Mouse (Mus musculus) heart, embryonic 13.5 days (tissue): ENCODE measurements around the gene Gm20431. TPM values are rescaled to one million over a fixed set of nuclear protein-coding genes. Genes with fewer than 3 reads are reported as not detected.

Source experiments
- ATAC-seq: fragments of 200-750 bp; cut with Nextera tagmentation; 2 replicates; pipeline ENCODE4 v1.8.0; 2017; ENCODE audit warnings: moderate TSS enrichment; ENCODE audit not compliant: insufficient number of reproducible peaks, low FRiP score, low TSS enrichment; ENCODE audit errors: extremely low read depth
- H3K27ac ChIP-seq: fragments of 300-500 bp; sonication (generic); replicated peaks from 2 replicates; pipeline ENCODE4 v1.5.1; 2015; ENCODE audit warnings: moderate library complexity, mild to moderate bottlenecking, inconsistent platforms
- H3K27me3 ChIP-seq: fragments of 300-500 bp; sonication (generic); replicated peaks from 2 replicates; pipeline ENCODE4 v1.6.1; 2015; ENCODE audit warnings: mild to moderate bottlenecking, inconsistent platforms
- H3K36me3 ChIP-seq: fragments of 300-500 bp; sonication (generic); 2 replicates; pipeline ENCODE4 v1.6.1; 2015; ENCODE audit warnings: mild to moderate bottlenecking, inconsistent platforms
- H3K4me1 ChIP-seq: fragments of 300-500 bp; sonication (generic); 2 replicates; pipeline ENCODE4 v1.6.1; 2015; ENCODE audit warnings: inconsistent platforms
- H3K4me2 ChIP-seq: fragments of 300-500 bp; sonication (generic); 2 replicates; pipeline ENCODE4 v1.6.1; 2015; ENCODE audit warnings: inconsistent platforms, mild to moderate bottlenecking, moderate library complexity
- H3K4me3 ChIP-seq: fragments of 300-500 bp; sonication (generic); 2 replicates; pipeline ENCODE4 v1.5.1; 2015; ENCODE audit warnings: moderate library complexity, mild to moderate bottlenecking, inconsistent platforms
- H3K9ac ChIP-seq: fragments of 300-500 bp; sonication (generic); 2 replicates; pipeline ENCODE4 v1.6.1; 2015; ENCODE audit warnings: inconsistent platforms, mild to moderate bottlenecking, moderate library complexity
- H3K9me3 ChIP-seq: fragments of 300-500 bp; sonication (generic); 2 replicates; pipeline ENCODE4 v1.6.1; 2016; ENCODE audit warnings: inconsistent platforms
- WGBS: fragments of 180-500 bp; shearing (Covaris S2); methylation state at CpG from one replicate; pipeline ENCODE4 v1.1.7; 2015; ENCODE audit warnings: mixed read lengths; 5-methylcytosine and 5-hydroxymethylcytosine counted together
- polyA plus RNA-seq: library from polyadenylated mRNA; unstranded; fragments of >200 nt; fragmentation: Nextera tagmentation; extraction: Ambion mirVana; gene quantifications from 2 replicates; pipeline ENCODE4 v1.2.1, GENCODE M21; 2015

The Gm20431 gene
- polyA plus RNA-seq, 1 experiment from 2014 or later = 4.5 TPM

DNA sequence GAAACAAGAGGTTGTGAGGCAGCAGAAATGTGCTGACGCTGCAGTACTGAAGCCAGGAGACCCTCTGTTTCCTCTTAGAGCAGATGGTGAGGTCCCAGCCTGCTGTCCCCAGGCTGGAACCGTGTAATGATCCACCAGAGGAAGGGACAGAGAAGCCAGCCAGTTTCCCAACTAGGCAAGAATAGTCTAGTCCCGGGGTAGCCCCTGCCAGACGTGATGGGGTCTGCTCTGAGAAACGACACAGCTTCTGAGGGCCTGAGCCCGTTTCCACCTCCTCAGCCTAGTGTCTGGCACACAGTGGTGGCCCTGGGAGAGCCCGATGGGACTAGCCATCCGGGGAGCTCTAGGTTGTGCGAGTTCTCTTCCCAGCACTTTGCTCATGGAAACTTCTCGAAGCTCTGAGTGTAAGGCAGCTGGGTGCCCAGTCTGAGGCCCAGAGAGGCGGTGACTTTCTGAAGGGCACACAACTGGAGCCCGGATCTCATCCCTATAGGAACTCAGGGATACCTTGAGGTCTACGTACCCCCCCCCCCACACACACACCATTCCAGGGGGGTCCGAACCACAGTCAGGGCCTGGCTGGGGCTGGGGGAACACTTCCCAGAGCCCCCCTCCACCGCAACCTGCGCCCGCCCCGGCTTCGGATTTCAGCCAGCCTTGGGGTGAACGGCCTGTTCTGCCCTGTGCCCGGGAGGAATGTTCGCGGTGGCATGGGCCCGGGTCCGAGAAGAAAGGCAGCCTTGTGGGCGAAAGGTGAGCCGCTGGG is 64.4 kb downstream of the Gm20431 start:
- no peak for ATAC-seq
- H3K9me3 ChIP-seq = no peaks in the 10 kb centered on the region
- no peaks in the 10 kb centered on the region for H3K36me3 ChIP-seq
- peaks cover 59% of the 10 kb centered on the region for H3K4me1 ChIP-seq
- H3K4me3 ChIP-seq = peak overlapping the region; percentile 41
- peak overlapping the region; percentile 82 for H3K27ac ChIP-seq
- peak overlapping the region; percentile 74 for H3K9ac ChIP-seq
- WGBS = 34% methylated on average over 27 of the region's 27 CpGs
- peak overlapping the region; percentile 67 for H3K4me2 ChIP-seq
- H3K27me3 ChIP-seq = 0 out of 2 replicates have a peak, but pooled peaks cover 7% of the 10 kb centered on the region

DNA sequence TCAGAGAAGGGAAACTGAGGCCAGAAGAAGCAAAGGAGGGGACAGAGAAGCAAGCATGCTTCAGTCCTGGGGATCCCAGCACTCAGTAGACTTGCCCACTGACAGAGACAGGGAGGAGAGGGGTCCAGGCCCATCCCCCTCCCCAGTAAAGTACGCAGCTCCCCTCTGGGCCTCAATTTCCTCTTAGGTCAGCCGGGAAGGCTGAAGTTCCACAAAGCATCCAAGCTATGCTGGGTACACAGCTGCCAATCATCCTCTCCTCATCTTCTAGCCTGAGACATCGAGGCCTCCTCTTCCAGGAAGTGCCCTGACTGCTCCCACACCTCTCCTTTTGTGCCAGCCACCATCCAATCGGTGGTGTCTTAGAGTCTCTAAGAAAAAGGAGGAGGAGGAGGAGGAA is 65.0 kb downstream of the Gm20431 start:
- H3K4me2 ChIP-seq = no peak overlapping the region
- no peaks in the 10 kb centered on the region for H3K36me3 ChIP-seq
- 43% methylated on average over 3 of the region's 4 CpGs for WGBS

DNA sequence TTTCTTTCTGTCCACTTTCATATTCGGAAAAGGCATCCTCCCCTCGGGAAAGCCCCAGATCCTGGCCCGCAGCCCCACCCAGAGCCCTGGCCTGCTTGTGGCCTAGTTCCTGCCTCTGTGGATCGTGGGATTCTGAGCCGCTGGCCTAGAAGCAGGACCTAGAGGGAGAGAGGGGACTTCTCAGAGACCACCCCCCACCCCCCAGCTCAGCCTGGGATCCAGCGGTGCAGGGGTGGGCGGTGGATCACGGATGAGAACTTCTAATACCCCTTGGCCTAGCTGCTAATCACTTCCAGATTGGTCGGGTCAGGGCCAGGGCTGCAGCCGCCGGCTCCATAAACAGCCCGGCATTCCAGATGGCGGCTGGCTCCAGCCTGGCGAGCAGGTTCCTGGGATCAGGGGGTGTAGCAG is 65.5 kb downstream of the Gm20431 start:
- ATAC-seq = no peak
- Histone ChIP-seq H3K27ac (peak overlapping the region; percentile 83), H3K4me1 (peaks cover 59% of the 10 kb centered on the region), H3K27me3 (0 out of 2 replicates have a peak, but pooled peaks cover 4% of the 10 kb centered on the region), H3K36me3 (no peaks in the 10 kb centered on the region), H3K9me3 (no peaks in the 10 kb centered on the region), H3K4me2 (no peak overlapping the region), H3K4me3 (no peak overlapping the region), H3K9ac (peak overlapping the region; percentile 58)
- WGBS = 30% methylated on average over 14 of the region's 14 CpGs

More for the DNA sequence above, 65.0 kb downstream of the Gm20431 start:
- Histone ChIP-seq H3K9me3 (no peaks in the 10 kb centered on the region), H3K9ac (peak overlapping the region; percentile 58; the same call in 1 of the 2 replicates), H3K27ac (peak overlapping the region; percentile 83), H3K4me3 (no peak overlapping the region), H3K4me1 (peaks cover 59% of the 10 kb centered on the region), H3K27me3 (0 out of 2 replicates have a peak, but pooled peaks cover 4% of the 10 kb centered on the region)
- ATAC-seq = no peak

DNA sequence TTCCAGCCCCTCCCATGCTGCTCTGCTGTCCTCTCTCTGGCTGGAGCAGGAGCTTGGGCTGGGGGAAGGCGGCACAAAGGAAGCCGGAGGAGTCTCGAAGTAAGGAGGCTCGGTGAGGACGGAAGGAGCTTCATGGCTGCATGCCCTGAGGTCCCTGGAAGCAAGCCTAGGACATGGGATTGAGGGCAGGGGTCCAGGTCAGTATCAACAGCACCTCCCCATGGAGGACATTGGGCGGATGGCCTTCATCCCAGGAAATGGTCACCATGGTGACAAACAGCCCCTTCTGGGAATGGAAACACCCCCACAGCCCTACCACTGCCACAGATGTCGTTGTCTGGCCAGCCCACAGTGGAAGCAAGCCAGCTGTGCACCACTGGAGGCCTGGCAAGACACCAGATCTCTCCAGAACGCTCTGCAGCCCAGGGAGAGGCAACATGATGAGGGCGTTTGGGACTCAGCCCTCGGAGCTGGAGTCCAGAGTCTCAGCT is 66.8 kb downstream of the Gm20431 start:
- Histone ChIP-seq H3K27me3 (0 out of 2 replicates have a peak, but pooled peaks cover 4% of the 10 kb centered on the region), H3K4me2 (peak overlapping the region; percentile 11; the same call in 1 of the 2 replicates), H3K9ac (no peak overlapping the region), H3K36me3 (no peaks in the 10 kb centered on the region), H3K4me1 (peaks cover 59% of the 10 kb centered on the region), H3K4me3 (no peak overlapping the region), H3K9me3 (no peaks in the 10 kb centered on the region), H3K27ac (peak overlapping the region; percentile 83)
- peak; percentile 62 for ATAC-seq
- WGBS = 25% methylated on average over 10 of the region's 10 CpGs

DNA sequence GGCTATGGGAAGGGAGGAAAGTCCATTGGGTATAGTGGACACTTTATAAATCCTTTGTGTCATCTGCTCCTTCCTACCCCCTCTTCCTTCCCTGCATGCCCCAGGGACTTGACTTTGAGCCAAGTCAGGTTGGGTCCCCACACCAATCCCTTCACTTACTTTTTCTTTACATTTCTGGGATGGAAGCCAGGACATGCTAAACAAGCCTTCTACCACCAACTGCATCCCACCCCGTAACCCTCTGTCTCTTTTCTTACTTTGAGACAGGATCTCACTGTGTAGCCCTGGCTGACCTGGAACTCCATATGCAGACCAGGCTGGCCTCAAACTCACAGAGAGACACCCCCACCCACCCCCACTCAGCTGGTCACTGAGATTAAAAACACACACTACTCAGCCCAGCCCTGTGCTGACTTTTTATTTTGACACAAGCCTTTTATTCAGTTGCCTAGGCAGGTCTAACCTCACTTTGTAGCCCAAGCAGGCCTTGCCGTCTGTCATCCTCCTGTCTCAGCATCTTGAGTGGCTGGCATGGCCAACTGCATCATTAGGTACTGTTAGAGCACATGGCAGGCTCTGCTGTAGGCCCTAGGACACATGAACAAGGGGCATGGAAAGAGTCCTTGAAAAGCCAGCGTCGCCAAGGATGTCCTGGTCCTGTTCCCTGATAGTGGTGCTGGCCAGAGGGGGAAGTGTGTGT is 67.6 kb downstream of the Gm20431 start:
- Histone ChIP-seq H3K27ac (peak overlapping the region; percentile 83), H3K9me3 (no peaks in the 10 kb centered on the region), H3K4me3 (no peak overlapping the region), H3K36me3 (no peaks in the 10 kb centered on the region), H3K9ac (no peak overlapping the region), H3K4me1 (peaks cover 63% of the 10 kb centered on the region), H3K4me2 (no peak overlapping the region), H3K27me3 (0 out of 2 replicates have a peak, but pooled peaks cover 4% of the 10 kb centered on the region)
- WGBS = 75% methylated on average over 4 of the region's 4 CpGs
- ATAC-seq = no peak

DNA sequence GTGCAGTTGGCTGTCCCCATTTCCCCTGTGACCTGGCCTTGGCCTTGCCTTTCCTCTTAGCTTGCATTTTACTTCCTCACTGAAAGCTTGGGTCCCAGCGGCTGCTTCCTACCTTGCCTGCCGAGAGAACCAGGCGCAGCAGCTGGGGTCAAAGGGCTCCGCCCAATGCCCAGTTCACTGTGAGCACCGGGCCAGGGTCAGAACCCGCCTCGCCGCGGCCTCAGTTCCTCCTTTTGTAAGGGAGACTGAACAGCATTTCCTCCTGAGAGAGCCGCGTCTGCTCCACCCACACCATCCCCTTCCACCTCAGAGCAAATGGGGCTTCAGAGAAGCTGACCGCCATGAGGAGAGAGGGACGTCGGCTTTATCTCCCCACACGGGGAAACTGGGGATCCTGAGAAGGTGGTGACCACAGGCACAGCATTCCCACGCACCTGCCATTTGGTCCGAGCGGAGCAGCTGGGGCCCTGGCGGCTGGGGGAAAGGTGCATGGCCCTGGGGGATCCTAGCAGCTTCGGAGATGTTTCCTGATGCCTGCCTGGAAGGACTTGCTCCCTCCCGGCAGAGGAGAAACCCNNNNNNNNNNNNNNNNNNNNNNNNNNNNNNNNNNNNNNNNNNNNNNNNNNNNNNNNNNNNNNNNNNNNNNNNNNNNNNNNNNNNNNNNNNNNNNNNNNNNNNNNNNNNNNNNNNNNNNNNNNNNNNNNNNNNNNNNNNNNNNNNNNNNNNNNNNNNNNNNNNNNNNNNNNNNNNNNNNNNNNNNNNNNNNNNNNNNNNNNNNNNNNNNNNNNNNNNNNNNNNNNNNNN is 72.3 kb downstream of the Gm20431 start:
- Histone ChIP-seq H3K27ac (peak overlapping the region; percentile 81), H3K27me3 (no peaks in the 10 kb centered on the region), H3K9me3 (no peaks in the 10 kb centered on the region), H3K36me3 (no peaks in the 10 kb centered on the region), H3K4me2 (peak overlapping the region; percentile 65), H3K4me3 (peak overlapping the region; percentile 40), H3K9ac (peak overlapping the region; percentile 77), H3K4me1 (peaks cover 51% of the 10 kb centered on the region)
- ATAC-seq = no peak
- WGBS = 21% methylated on average over 21 of the region's 21 CpGs

DNA sequence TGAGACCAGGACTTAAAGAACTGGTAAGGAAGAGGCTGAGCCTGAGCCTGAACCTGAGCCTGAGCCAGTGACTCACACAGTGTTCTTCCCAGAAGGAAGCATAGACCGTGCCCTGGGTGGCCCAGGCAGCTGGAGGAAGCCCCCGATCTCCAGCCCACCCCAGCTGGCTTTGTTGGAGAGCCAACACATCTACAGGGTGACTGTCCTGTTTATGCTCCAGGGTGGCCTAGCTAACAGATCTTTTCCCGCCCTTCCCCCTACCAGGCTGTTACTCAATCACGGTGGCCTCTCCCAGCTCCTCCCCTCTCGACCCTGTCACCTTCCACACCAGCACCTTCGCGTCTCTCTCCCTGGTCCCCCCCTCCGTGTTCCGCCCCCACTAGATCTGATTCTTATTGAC is 74.3 kb downstream of the Gm20431 start:
- Histone ChIP-seq H3K4me1 (peaks cover 62% of the 10 kb centered on the region), H3K4me3 (no peak overlapping the region), H3K9ac (no peak overlapping the region), H3K36me3 (no peaks in the 10 kb centered on the region), H3K9me3 (no peaks in the 10 kb centered on the region), H3K27me3 (no peaks in the 10 kb centered on the region), H3K27ac (peak overlapping the region; percentile 66; the same call in 1 of the 2 replicates), H3K4me2 (no peak overlapping the region)
- 36% methylated on average over 9 of the region's 9 CpGs for WGBS
- ATAC-seq = no peak

DNA sequence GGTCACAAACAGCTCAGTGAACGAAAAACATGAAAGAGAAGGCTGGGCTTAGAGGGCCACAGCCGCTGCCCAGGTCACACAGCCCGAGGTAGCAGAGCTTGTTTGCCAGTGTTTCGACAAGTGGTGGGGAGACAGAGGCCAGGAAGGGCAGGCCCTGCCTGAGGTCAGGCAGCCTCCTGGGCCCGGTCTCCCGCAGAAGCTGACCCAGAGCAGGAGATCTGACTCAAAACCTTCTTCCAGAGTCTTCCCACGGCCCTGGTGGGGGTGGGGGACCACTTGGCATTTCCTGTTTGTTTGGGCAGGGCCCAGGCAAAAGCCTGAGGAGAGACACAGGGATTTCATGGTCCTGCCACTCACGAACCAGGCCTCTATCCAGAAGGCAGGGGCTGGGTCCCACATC is 75.3 kb downstream of the Gm20431 start:
- no peak overlapping the region for H3K4me2 ChIP-seq
- peaks cover 71% of the 10 kb centered on the region for H3K4me1 ChIP-seq
- H3K4me3 ChIP-seq = no peak overlapping the region
- no peaks in the 10 kb centered on the region for H3K9me3 ChIP-seq
- 24% methylated on average over 8 of the region's 8 CpGs for WGBS
- no peak for ATAC-seq
- no peaks in the 10 kb centered on the region for H3K36me3 ChIP-seq
- no peaks in the 10 kb centered on the region for H3K27me3 ChIP-seq
- peak overlapping the region; percentile 66 for H3K27ac ChIP-seq
- H3K9ac ChIP-seq = peak overlapping the region; percentile 64

DNA sequence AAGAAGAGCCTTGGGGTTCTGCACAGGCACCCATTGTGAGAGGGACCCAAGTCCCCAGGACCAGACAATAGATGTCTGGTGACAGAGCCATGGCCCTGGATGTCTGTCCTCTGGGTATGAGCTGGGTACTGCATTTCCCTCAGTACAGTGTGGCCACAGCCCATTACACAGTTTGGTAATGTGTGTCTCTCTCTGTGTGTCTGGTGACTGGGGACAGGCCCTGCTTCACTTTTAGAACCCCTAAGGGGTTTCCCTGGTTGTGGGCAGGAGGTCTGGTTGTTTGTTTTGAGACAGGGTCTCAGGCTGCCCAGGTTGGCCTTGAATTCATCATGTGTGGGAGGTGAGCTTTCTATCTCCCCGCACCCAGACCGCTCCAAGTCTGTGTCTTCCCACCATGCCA is 76.0 kb downstream of the Gm20431 start:
- H3K4me1 ChIP-seq = peaks cover 66% of the 10 kb centered on the region
- no peaks in the 10 kb centered on the region for H3K27me3 ChIP-seq
- 0 out of 2 replicates have a peak overlapping the region, but pooled peaks have one; percentile 20 for H3K27ac ChIP-seq
- H3K4me3 ChIP-seq = no peak overlapping the region
- H3K9me3 ChIP-seq = no peaks in the 10 kb centered on the region
- H3K36me3 ChIP-seq = no peaks in the 10 kb centered on the region
- WGBS = 69% methylated on average over 2 of the region's 2 CpGs
- no peak overlapping the region for H3K9ac ChIP-seq
- no peak for ATAC-seq
- no peak overlapping the region for H3K4me2 ChIP-seq

DNA sequence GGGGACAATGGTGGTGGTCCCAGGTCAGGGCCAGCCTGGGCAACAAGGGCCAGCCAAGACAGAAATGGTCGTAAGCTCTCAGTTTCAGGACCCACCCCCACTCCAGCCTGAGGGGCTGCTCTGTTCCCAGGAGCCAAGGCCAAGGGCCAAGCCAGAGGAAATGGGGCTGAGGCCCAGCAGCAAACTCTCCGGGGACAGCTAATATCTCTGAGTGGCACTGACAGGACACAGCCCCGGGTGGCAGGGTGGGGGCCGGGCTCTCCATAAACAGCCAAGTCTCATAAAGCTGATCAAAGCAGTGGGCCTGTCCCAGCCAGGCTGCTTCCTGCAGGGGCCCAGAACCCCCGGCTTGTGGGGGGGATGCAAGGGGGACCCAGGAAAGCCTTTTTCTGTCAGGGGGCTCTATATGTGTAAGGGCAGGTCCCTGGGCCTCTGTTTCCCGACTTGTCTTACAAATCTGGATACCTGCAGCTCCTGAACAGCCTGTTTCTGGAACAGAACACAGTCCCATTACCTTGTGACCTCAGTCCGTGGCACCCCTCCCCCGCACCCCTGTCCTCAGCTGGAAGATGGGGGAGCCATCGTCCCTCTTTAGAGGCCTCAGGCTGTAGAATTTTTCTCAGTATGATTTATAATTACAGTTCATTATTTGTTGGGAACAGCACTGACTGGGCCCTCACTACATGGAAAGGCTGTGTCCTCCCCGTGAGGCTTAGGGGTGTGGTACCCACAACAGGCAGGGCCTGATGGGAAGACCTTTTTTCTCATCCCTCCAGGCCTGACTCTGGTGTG is 77.9 kb downstream of the Gm20431 start:
- H3K9ac ChIP-seq = peak overlapping the region; percentile 58
- peak overlapping the region; percentile 18; the same call in 1 of the 2 replicates for H3K4me2 ChIP-seq

More for the DNA sequence above, 77.9 kb downstream of the Gm20431 start:
- 22% methylated on average over 10 of the region's 10 CpGs for WGBS
- no peaks in the 10 kb centered on the region for H3K36me3 ChIP-seq
- peaks cover 59% of the 10 kb centered on the region for H3K4me1 ChIP-seq
- peak overlapping the region; percentile 75 for H3K27ac ChIP-seq
- H3K4me3 ChIP-seq = no peak overlapping the region
- ATAC-seq = peak; percentile 43; the same call in 1 of the 2 replicates
- H3K27me3 ChIP-seq = no peaks in the 10 kb centered on the region; the same call in 1 of the 2 replicates
- no peaks in the 10 kb centered on the region for H3K9me3 ChIP-seq
